Mouse (Mus musculus) embryonic fibroblast, embryonic 13.5 days (primary cell): ENCODE results near the gene Grcc10. TPM values are rescaled to one million over a fixed set of nuclear protein-coding genes. Genes with fewer than 3 reads are reported as not detected.

ENCODE experiments used
- H3K27ac ChIP-seq: 2 replicates; pipeline ENCODE4 v1.5.1; 2012; ENCODE audit warnings: low read length, control low read depth, inconsistent platforms; ENCODE audit not compliant: insufficient read depth
- H3K4me1 ChIP-seq: 2 replicates; pipeline ENCODE4 v1.6.1; 2011; ENCODE audit warnings: low read length; ENCODE audit not compliant: control insufficient read depth, insufficient read depth
- H3K4me3 ChIP-seq: 2 replicates; pipeline ENCODE4 v1.5.1; 2011; ENCODE audit warnings: mild to moderate bottlenecking, control low read depth, low read length; ENCODE audit not compliant: insufficient read depth
- CTCF ChIP-seq: IDR thresholded peaks from 2 replicates; pipeline ENCODE4 v1.5.1; 2011; ENCODE audit warnings: mild to moderate bottlenecking, control low read depth, low read length, moderate library complexity, borderline replicate concordance; ENCODE audit not compliant: insufficient read depth
- POLR2A ChIP-seq: IDR thresholded peaks from 2 replicates; pipeline ENCODE4 v1.6.1; 2011; ENCODE audit warnings: low read depth, mild to moderate bottlenecking, control low read depth, low read length, moderate library complexity
- polyA plus RNA-seq: library from polyadenylated mRNA; stranded (reverse); fragments of >200 nt; gene quantifications from 2 replicates; pipeline ENCODE4 v1.2.4, GENCODE M21; 2011; ENCODE audit warnings: low read depth; ENCODE audit not compliant: missing spikeins, insufficient read length

Grcc10 gene
- polyA plus RNA-seq, 1 experiment, result 149 TPM

GRCm38 (mm10) chr6:124703789-124704188, 37.4 kb downstream of the Grcc10 start:
- Histone ChIP-seq H3K4me3 (no peak overlapping the region), H3K27ac (no peak overlapping the region), H3K4me1 (peaks cover 7% of the 10 kb centered on the region; the same call in 1 of the 2 replicates)
- TF ChIP-seq POLR2A (no peak), CTCF (no peak)

DNA sequence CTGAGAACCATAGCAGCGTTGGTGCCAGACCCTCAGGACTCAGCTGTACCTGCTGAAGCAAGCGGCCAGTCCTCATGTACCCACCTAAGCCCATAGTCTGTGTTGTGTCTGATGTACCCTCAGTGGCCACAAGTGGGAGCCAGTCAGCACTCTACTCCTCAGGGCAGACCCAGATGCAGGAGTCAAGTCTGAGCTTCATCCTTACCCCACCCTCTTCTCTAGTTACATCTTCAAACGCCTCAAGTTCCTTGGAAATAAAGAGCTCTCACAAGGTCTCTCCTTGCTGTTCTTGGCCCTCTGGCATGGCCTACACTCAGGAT, 38.4 kb downstream of the Grcc10 start:
- TF ChIP-seq POLR2A, result no peak
- TF ChIP-seq CTCF, result peak; percentile 73; the same call in 1 of the 2 replicates
- Histone ChIP-seq H3K4me3 (no peak overlapping the region), H3K4me1 (peaks cover 7% of the 10 kb centered on the region; the same call in 1 of the 2 replicates), H3K27ac (no peak overlapping the region)

DNA sequence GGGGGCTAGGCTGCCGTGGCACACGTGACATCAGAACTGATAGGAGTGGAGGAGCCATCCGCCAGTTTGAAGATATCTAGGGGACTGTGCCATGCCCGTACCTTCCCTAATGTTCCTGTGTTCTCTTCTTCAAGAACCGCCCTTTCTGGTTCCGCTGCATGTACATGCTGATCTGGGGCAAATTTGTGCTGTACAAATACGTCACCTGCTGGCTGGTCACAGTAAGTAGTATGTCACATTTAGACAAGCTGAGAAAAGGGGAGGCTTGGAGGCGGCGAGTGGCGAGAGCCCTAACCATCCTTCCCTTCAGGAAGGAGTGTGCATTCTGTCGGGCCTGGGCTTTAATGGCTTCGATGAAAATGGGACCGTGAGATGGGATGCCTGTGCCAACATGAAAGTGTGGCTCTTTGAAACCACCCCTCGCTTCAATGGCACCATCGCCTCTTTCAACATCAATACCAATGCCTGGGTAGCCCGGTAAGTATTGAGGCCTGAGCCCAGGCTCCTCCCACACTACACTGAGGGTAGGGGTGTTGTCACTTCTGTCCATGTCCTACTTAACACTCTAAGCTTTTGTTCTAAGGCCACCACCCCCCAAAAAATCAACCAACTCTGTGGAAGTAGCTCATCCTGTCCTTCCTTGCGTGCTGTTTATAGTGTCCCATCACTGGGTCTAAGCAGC, 38.9 kb downstream of the Grcc10 start:
- no peak overlapping the region for H3K4me3 ChIP-seq
- H3K4me1 ChIP-seq, result peaks cover 8% of the 10 kb centered on the region; the same call in 1 of the 2 replicates
- no peak overlapping the region for H3K27ac ChIP-seq
- TF ChIP-seq POLR2A, result no peak
- TF ChIP-seq CTCF, result no peak

GRCm38 (mm10) chr6:124701338-124701737, 39.8 kb downstream of the Grcc10 start:
- no peak overlapping the region for H3K27ac ChIP-seq
- no peak overlapping the region for H3K4me3 ChIP-seq
- peaks cover 7% of the 10 kb centered on the region; the same call in 1 of the 2 replicates for H3K4me1 ChIP-seq
- no peak for TF ChIP-seq CTCF
- TF ChIP-seq POLR2A, result no peak

DNA sequence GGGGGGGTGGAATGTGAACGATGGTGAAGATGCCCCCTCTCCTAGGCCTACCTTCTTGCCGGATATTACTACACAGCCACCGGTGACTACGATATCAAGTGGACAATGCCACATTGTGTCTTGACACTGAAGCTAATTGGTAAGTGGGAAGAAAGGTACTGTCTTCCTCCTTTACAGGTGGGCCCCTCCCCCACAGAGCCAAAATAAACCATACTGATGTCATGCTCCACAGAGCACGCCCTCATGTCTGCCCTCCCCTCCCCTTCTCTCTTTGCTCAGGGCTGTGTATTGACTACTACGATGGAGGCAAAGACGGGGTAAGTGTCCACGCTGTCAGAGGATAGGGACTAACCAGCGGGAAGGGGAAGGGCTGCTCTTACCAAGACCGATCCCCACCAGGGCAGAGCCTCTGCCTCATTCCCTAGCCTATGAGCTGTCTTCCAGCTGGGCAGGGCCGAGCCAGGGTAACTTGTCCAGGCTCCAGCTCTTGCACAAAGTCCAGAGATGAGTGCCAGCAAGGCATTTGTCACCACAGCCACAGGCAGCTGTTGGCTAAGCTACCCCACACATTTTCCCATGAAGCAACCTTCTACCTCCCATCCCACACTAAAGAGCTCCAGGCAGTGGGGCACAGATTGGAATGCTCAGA, 41.1 kb downstream of the Grcc10 start:
- Histone ChIP-seq H3K27ac (peak overlapping the region; percentile 29), H3K4me1 (0 out of 2 replicates have a peak, but pooled peaks cover 2% of the 10 kb centered on the region), H3K4me3 (no peak overlapping the region)
- TF ChIP-seq CTCF (no peak), POLR2A (no peak)

DNA sequence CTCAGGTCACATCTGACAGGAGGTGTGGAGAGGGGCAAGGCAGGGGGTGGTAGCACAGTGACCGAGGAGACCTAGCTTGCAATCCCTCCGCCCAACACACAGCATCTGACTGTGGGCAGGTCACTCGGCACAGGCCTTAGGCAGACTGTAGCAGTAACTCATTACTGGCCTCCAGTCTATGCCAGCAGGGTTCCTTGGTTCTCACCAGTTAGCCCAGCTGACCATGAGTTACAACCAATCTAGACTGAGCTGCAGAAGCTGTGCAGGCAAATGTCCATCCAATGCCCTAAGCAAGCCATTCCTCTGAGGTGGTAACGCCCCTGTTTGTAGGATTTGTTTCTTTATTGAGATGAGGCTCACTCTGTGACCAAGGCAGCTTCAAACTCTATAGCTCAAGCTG, 41.8 kb downstream of the Grcc10 start:
- no peak overlapping the region for H3K4me3 ChIP-seq
- no peak for TF ChIP-seq CTCF
- TF ChIP-seq POLR2A, result no peak
- H3K27ac ChIP-seq, result no peak overlapping the region; the same call in 1 of the 2 replicates
- H3K4me1 ChIP-seq, result 0 out of 2 replicates have a peak, but pooled peaks cover 2% of the 10 kb centered on the region

DNA sequence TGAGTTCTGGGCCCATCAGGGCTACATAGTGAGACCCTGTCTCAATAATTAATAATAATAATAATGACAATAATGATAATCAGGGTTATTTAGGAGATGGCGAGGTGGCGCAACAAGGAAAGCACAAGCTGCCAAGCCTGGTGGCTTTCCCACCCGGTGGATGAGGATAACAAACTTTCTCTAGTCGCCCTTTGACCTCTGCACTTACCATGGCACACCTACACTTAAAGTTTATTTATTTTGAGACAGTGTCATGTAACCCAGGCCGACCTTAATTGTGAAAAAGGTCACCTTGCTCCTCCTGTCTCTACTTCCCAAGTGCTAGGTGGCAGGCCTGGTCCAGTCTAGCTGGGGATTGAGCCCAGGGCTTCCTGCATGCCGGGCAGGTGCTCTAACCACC, 42.4 kb downstream of the Grcc10 start:
- H3K27ac ChIP-seq, result no peak overlapping the region
- TF ChIP-seq POLR2A (no peak), CTCF (no peak)
- 0 out of 2 replicates have a peak, but pooled peaks cover 2% of the 10 kb centered on the region for H3K4me1 ChIP-seq
- H3K4me3 ChIP-seq, result no peak overlapping the region

GRCm38 (mm10) chr6:124696441-124697150, 44.6 kb downstream of the Grcc10 start:
- H3K4me1 ChIP-seq, result 0 out of 2 replicates have a peak, but pooled peaks cover 2% of the 10 kb centered on the region
- no peak for TF ChIP-seq POLR2A
- no peak for TF ChIP-seq CTCF
- no peak overlapping the region for H3K4me3 ChIP-seq
- peak overlapping the region; percentile 8; the same call in 1 of the 2 replicates for H3K27ac ChIP-seq

DNA sequence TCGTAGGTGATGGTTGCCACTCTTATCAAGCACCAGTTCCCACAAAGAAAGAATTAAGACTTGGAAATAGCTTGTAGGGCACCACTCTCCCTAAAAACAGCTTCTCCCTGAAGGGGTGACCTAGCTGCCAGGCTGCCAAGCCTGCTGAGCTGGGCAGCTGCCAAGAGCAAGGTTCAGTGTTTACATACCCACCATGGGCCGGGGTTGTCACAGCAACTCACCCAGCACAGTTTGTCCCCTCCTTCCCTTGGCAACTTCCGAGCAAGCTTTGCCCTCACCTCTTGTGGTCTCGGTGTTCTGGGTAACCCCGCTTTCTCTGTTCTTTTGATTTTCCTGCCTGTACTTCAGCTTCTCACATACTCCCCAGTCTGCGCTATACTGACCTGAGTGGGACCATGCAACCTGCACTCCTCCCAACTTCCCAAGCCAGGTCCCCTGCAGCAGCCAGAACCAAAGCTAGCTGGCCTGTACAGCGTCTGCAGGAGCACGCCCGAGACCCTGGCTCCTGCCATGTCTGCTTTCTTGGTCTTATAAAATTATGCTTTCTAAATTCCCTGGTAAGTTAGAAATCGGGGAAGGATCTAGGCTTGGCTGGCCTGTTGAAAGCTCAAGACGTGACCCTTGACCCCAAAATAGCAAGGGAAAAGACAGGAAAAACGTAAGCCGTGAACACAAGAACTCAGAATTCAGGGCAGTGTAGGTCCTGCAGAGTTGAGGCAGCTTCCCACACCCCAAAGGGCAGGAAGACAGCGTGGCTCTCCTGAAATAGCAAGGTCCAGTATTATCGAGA, 46.8 kb downstream of the Grcc10 start:
- TF ChIP-seq POLR2A (no peak), CTCF (no peak)
- 0 out of 2 replicates have a peak, but pooled peaks cover 2% of the 10 kb centered on the region for H3K4me1 ChIP-seq
- H3K27ac ChIP-seq, result no peak overlapping the region
- no peak overlapping the region for H3K4me3 ChIP-seq
